Mouse (Mus musculus): ENCODE measurements around the gene Col25a1.

- TF ChIP-seq CTCF (IDR thresholded peaks at IDR 0.05; ENCODE audit: low read depth, low read length) = no peak
- no peak for TF ChIP-seq EP300 (IDR thresholded peaks at IDR 0.05; ENCODE audit: insufficient read depth, low read depth, low read length)
Measured at GRCm38 (mm10) chr3:130350161-130350560, 218.9 kb downstream of the Col25a1 start.

Data from ES-Bruce4 (cell line).